Mouse (Mus musculus): ENCODE measurements around the gene Tecpr2. TPM values are rescaled to one million over a fixed set of nuclear protein-coding genes. Genes with fewer than 3 reads are reported as not detected.
A peak's percentile ranks its signal among the peaks of the same experiment; 100 is the strongest.

Gene Tecpr2
- total RNA-seq, 1 experiment from 2014 or later, result 3.8 TPM

GRCm38 (mm10) chr12:110921572-110921971 lies 32.5 kb downstream of the Tecpr2 start:
- ATAC-seq (replicated peaks in 1 of 2; ENCODE audit: insufficient read depth in 1 of 2, low FRiP score in 2 of 2, low TSS enrichment in 1 of 2, low read depth in 1 of 2, poor library complexity in 2 of 2, severe bottlenecking in 2 of 2), result no peak

- ATAC-seq (replicated peaks in 1 of 2; ENCODE audit: insufficient read depth in 1 of 2, low FRiP score in 2 of 2, low TSS enrichment in 1 of 2, low read depth in 1 of 2, poor library complexity in 2 of 2, severe bottlenecking in 2 of 2), result no peak
Measured at GRCm38 (mm10) chr12:110932820-110933219, 43.8 kb downstream of the Tecpr2 start.

- peak; percentile 89 to 90 for ATAC-seq (replicated peaks in 1 of 2; ENCODE audit: insufficient read depth in 1 of 2, low FRiP score in 2 of 2, low TSS enrichment in 1 of 2, low read depth in 1 of 2, poor library complexity in 2 of 2, severe bottlenecking in 2 of 2)
Measured at GRCm38 (mm10) chr12:110935983-110936620, 47.0 kb downstream of the Tecpr2 start.

- no peak for ATAC-seq (replicated peaks in 1 of 2; ENCODE audit: insufficient read depth in 1 of 2, low FRiP score in 2 of 2, low TSS enrichment in 1 of 2, low read depth in 1 of 2, poor library complexity in 2 of 2, severe bottlenecking in 2 of 2)
Measured at GRCm38 (mm10) chr12:110937496-110937895, 48.4 kb downstream of the Tecpr2 start.

- ATAC-seq (replicated peaks in 1 of 2; ENCODE audit: insufficient read depth in 1 of 2, low FRiP score in 2 of 2, low TSS enrichment in 1 of 2, low read depth in 1 of 2, poor library complexity in 2 of 2, severe bottlenecking in 2 of 2), result no peak
Measured at GRCm38 (mm10) chr12:110939385-110939784, 50.3 kb downstream of the Tecpr2 start.

GRCm38 (mm10) chr12:110940869-110941268 lies 51.8 kb downstream of the Tecpr2 start:
- ATAC-seq (replicated peaks in 1 of 2; ENCODE audit: insufficient read depth in 1 of 2, low FRiP score in 2 of 2, low TSS enrichment in 1 of 2, low read depth in 1 of 2, poor library complexity in 2 of 2, severe bottlenecking in 2 of 2), result no peak

GRCm38 (mm10) chr12:110946216-110946615 lies 57.2 kb downstream of the Tecpr2 start:
- ATAC-seq (replicated peaks in 1 of 2; ENCODE audit: insufficient read depth in 1 of 2, low FRiP score in 2 of 2, low TSS enrichment in 1 of 2, low read depth in 1 of 2, poor library complexity in 2 of 2, severe bottlenecking in 2 of 2), result no peak

GRCm38 (mm10) chr12:110948082-110948909 lies 59.2 kb downstream of the Tecpr2 start:
- peak in 1 of 2 experiments; percentile 39; a peak in 1 of 4 replicates for ATAC-seq (replicated peaks in 1 of 2; ENCODE audit: insufficient read depth in 1 of 2, low FRiP score in 2 of 2, low TSS enrichment in 1 of 2, low read depth in 1 of 2, poor library complexity in 2 of 2, severe bottlenecking in 2 of 2)

- ATAC-seq (replicated peaks in 1 of 2; ENCODE audit: insufficient read depth in 1 of 2, low FRiP score in 2 of 2, low TSS enrichment in 1 of 2, low read depth in 1 of 2, poor library complexity in 2 of 2, severe bottlenecking in 2 of 2), result no peak
Measured at GRCm38 (mm10) chr12:110948910-110949201, 59.8 kb downstream of the Tecpr2 start.

GRCm38 (mm10) chr12:110949410-110949809 lies 60.3 kb downstream of the Tecpr2 start:
- ATAC-seq (replicated peaks in 1 of 2; ENCODE audit: insufficient read depth in 1 of 2, low FRiP score in 2 of 2, low TSS enrichment in 1 of 2, low read depth in 1 of 2, poor library complexity in 2 of 2, severe bottlenecking in 2 of 2), result no peak

- no peak for ATAC-seq (replicated peaks in 1 of 2; ENCODE audit: insufficient read depth in 1 of 2, low FRiP score in 2 of 2, low TSS enrichment in 1 of 2, low read depth in 1 of 2, poor library complexity in 2 of 2, severe bottlenecking in 2 of 2)
Measured at GRCm38 (mm10) chr12:110950151-110950550, 61.1 kb downstream of the Tecpr2 start.

GRCm38 (mm10) chr12:110951236-110951635 lies 62.2 kb downstream of the Tecpr2 start:
- ATAC-seq (replicated peaks in 1 of 2; ENCODE audit: insufficient read depth in 1 of 2, low FRiP score in 2 of 2, low TSS enrichment in 1 of 2, low read depth in 1 of 2, poor library complexity in 2 of 2, severe bottlenecking in 2 of 2), result no peak

- no peak for ATAC-seq (replicated peaks in 1 of 2; ENCODE audit: insufficient read depth in 1 of 2, low FRiP score in 2 of 2, low TSS enrichment in 1 of 2, low read depth in 1 of 2, poor library complexity in 2 of 2, severe bottlenecking in 2 of 2)
Measured at GRCm38 (mm10) chr12:110952628-110953385, 63.7 kb downstream of the Tecpr2 start.

- no peak for ATAC-seq (replicated peaks in 1 of 2; ENCODE audit: insufficient read depth in 1 of 2, low FRiP score in 2 of 2, low TSS enrichment in 1 of 2, low read depth in 1 of 2, poor library complexity in 2 of 2, severe bottlenecking in 2 of 2)
Measured at GRCm38 (mm10) chr12:110953443-110953842, 64.4 kb downstream of the Tecpr2 start.

GRCm38 (mm10) chr12:110953900-110954299 lies 64.8 kb downstream of the Tecpr2 start:
- no peak for ATAC-seq (replicated peaks in 1 of 2; ENCODE audit: insufficient read depth in 1 of 2, low FRiP score in 2 of 2, low TSS enrichment in 1 of 2, low read depth in 1 of 2, poor library complexity in 2 of 2, severe bottlenecking in 2 of 2)

GRCm38 (mm10) chr12:110954351-110954991 lies 65.4 kb downstream of the Tecpr2 start:
- no peak for ATAC-seq (replicated peaks in 1 of 2; ENCODE audit: insufficient read depth in 1 of 2, low FRiP score in 2 of 2, low TSS enrichment in 1 of 2, low read depth in 1 of 2, poor library complexity in 2 of 2, severe bottlenecking in 2 of 2)

GRCm38 (mm10) chr12:110961973-110962372 lies 72.9 kb downstream of the Tecpr2 start:
- ATAC-seq (replicated peaks in 1 of 2; ENCODE audit: insufficient read depth in 1 of 2, low FRiP score in 2 of 2, low TSS enrichment in 1 of 2, low read depth in 1 of 2, poor library complexity in 2 of 2, severe bottlenecking in 2 of 2), result no peak

GRCm38 (mm10) chr12:110965500-110965899 lies 76.4 kb downstream of the Tecpr2 start:
- no peak for ATAC-seq (replicated peaks in 1 of 2; ENCODE audit: insufficient read depth in 1 of 2, low FRiP score in 2 of 2, low TSS enrichment in 1 of 2, low read depth in 1 of 2, poor library complexity in 2 of 2, severe bottlenecking in 2 of 2)

All from hematopoietic stem cell, adult 5-6 weeks (primary cell).